Mouse (Mus musculus) lung, embryonic 14.5 days (tissue): ENCODE data around the gene Cnih1. TPM values are rescaled to one million over a fixed set of nuclear protein-coding genes. Genes with fewer than 3 reads are reported as not detected.

ENCODE experiments used
- ATAC-seq: fragments of 200-750 bp; cut with Nextera tagmentation; 2 replicates; pipeline ENCODE4 v1.8.0; 2017; ENCODE audit warnings: mild to moderate bottlenecking, moderate TSS enrichment, moderate library complexity; ENCODE audit not compliant: insufficient read depth
- DNase-seq: peaks from one replicate; pipeline ENCODE4 v3.0.0-alpha.2; 2015
- H3K27ac ChIP-seq: fragments of 300-500 bp; sonication (generic); 2 replicates; pipeline ENCODE4 v1.5.1; 2014; ENCODE audit warnings: low read depth, mild to moderate bottlenecking, moderate library complexity
- H3K27me3 ChIP-seq: fragments of 300-500 bp; sonication (generic); 2 replicates; pipeline ENCODE4 v1.6.1; 2014; ENCODE audit warnings: low read length, control low read depth; ENCODE audit not compliant: insufficient read depth
- H3K36me3 ChIP-seq: fragments of 300-500 bp; sonication (generic); 2 replicates; pipeline ENCODE4 v1.6.1; 2014; ENCODE audit warnings: control low read depth; ENCODE audit not compliant: insufficient read depth
- H3K4me1 ChIP-seq: fragments of 300-500 bp; sonication (generic); 2 replicates; pipeline ENCODE4 v1.6.1; 2014; ENCODE audit warnings: antibody characterized with exemption, control low read depth; ENCODE audit not compliant: insufficient read depth
- H3K4me2 ChIP-seq: fragments of 300-500 bp; sonication (generic); 2 replicates; pipeline ENCODE4 v1.6.1; 2014; ENCODE audit warnings: mild to moderate bottlenecking
- H3K4me3 ChIP-seq: fragments of 300-500 bp; sonication (generic); 2 replicates; pipeline ENCODE4 v1.5.1; 2014; ENCODE audit warnings: low read depth, low read length
- H3K9ac ChIP-seq: fragments of 300-500 bp; sonication (generic); 2 replicates; pipeline ENCODE4 v1.6.1; 2014
- H3K9me3 ChIP-seq: fragments of 300-500 bp; sonication (generic); 2 replicates; pipeline ENCODE4 v1.6.1; 2016; ENCODE audit warnings: low read depth, low read length, control low read depth
- CTCF ChIP-seq: IDR thresholded peaks from 2 replicates; pipeline ENCODE4 v1.5.1; 2016; ENCODE audit warnings: antibody characterized with exemption, low read depth
- WGBS: fragments of 180-500 bp; shearing (Covaris S2); extraction: QIAGEN DNeasy Blood & Tissue Kit; methylation state at CpG from one replicate; pipeline ENCODE4 v1.1.7; 2014; 5-methylcytosine and 5-hydroxymethylcytosine counted together
- polyA plus RNA-seq: library from polyadenylated mRNA; unstranded; fragments of >200 nt; fragmentation: Nextera tagmentation; extraction: Ambion mirVana; gene quantifications from 2 replicates; pipeline ENCODE4 v1.2.1, GENCODE M21; 2014

Cnih1 gene
- polyA plus RNA-seq, result 205 and 208 TPM in 2 replicates

- under 1% methylated on average over 83 of the region's 86 CpGs for WGBS
- DNase-seq (peak; percentile 96), ATAC-seq (peak; percentile 96)
- Histone ChIP-seq H3K9ac (peak within 1 kb of the TSS; percentile 98), H3K9me3 (no peaks in the 10 kb centered on the region), H3K36me3 (peaks cover 16% of the 10 kb centered on the region), H3K27ac (peak within 1 kb of the TSS; percentile 99), H3K4me2 (peak within 1 kb of the TSS; percentile 68), H3K4me3 (peak within 1 kb of the TSS; percentile 95), H3K27me3 (no peaks in the 10 kb centered on the region), H3K4me1 (no peaks in the 10 kb centered on the region; the same call in 1 of the 2 replicates)
- TF ChIP-seq CTCF, result peak; percentile 64
Measured at GRCm38 (mm10) chr14:46787787-46788504, at the start of gene Cnih1. TSS of gene Cnih1 (minus strand) at chr14:46788411.

DNA sequence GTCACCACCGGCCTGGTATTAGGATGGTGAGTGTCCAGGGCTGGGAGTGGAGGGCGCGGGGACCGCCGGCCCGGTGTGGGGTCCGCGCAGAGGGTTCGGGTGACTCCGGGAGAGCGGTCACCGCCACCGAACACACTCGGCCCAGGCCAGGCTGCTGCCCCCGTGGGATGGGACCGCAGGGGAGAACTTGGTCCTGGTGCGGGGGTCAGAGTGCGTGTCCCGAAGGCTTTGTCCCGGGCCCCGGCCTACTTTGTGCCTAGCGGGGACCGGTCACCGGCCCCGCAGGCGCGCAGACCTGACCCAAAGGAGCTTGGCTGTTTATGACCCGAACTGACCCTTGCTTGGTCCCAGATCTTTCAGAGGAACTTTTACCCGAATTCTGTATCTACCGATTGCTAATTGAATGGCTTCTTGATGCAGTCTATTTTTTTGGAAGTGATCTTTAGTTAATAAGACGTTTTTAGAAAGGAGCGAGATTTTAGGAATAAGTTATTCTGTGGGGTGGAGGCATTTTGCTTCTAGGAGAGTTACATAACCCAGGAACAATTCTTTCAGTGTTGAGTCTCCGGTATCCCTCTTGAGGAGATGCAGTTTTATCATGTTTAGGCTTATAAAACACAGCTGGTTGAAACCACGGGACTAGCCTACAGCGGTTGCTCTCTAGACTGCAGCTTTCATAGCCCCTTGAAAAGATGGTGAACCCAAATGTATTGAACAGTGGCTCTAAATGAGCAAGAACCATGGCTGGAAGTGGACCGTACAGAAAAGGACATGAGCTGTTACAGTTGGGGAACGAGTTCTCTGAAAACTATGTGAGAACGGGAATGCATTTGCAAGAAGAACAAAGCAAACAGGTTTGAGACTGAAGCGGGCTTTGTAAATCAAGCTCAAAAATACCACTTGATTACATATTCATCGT, 44.4 kb upstream of the Cnih1 start:
- Histone ChIP-seq H3K27ac (peak overlapping the region; percentile 52), H3K4me2 (peak overlapping the region; percentile 82), H3K27me3 (no peaks in the 10 kb centered on the region), H3K36me3 (no peaks in the 10 kb centered on the region), H3K4me3 (peak overlapping the region; percentile 85), H3K9me3 (no peaks in the 10 kb centered on the region), H3K9ac (peak overlapping the region; percentile 84), H3K4me1 (peaks cover 5% of the 10 kb centered on the region)
- DNase-seq (peak; percentile 48), ATAC-seq (peak; percentile 86; the same call in 1 of the 2 replicates)
- WGBS, result 5% methylated on average over 40 of the region's 40 CpGs
- TF ChIP-seq CTCF, result no peak

- peak within 1 kb of the TSS; percentile 84 for H3K9ac ChIP-seq
- no peaks in the 10 kb centered on the region for H3K9me3 ChIP-seq
- no peaks in the 10 kb centered on the region for H3K27me3 ChIP-seq
- WGBS, result under 1% methylated on average over 32 of the region's 32 CpGs
- peak within 1 kb of the TSS; percentile 62 for H3K27ac ChIP-seq
- TF ChIP-seq CTCF, result peak; percentile 59
- H3K36me3 ChIP-seq, result no peaks in the 10 kb centered on the region
- H3K4me1 ChIP-seq, result peaks cover 5% of the 10 kb centered on the region
- H3K4me3 ChIP-seq, result peak within 1 kb of the TSS; percentile 85
- peak; percentile 97 for DNase-seq
- peak; percentile 99 for ATAC-seq
- peak within 1 kb of the TSS; percentile 82 for H3K4me2 ChIP-seq
Measured at GRCm38 (mm10) chr14:46831837-46832333, 43.7 kb upstream of the Cnih1 start, which contains the start of gene Cgrrf1. TSS of gene Cgrrf1 (plus strand) at chr14:46832125.

- H3K4me3 ChIP-seq, result peak overlapping the region; percentile 85
- no peaks in the 10 kb centered on the region for H3K27me3 ChIP-seq
- no peaks in the 10 kb centered on the region for H3K9me3 ChIP-seq
- H3K4me2 ChIP-seq, result peak overlapping the region; percentile 82
- H3K36me3 ChIP-seq, result no peaks in the 10 kb centered on the region
- H3K4me1 ChIP-seq, result peaks cover 5% of the 10 kb centered on the region
- no peak for ATAC-seq
- no peak for TF ChIP-seq CTCF
- H3K9ac ChIP-seq, result peak overlapping the region; percentile 84
- peak; percentile 36 for DNase-seq
- H3K27ac ChIP-seq, result peak overlapping the region; percentile 62
- WGBS, result 0% methylated on average over 4 of the region's 4 CpGs
Measured at GRCm38 (mm10) chr14:46831295-46831694, 43.1 kb upstream of the Cnih1 start.

GRCm38 (mm10) chr14:46827430-46827829, 39.2 kb upstream of the Cnih1 start:
- Histone ChIP-seq H3K27me3 (no peaks in the 10 kb centered on the region), H3K4me1 (no peaks in the 10 kb centered on the region), H3K9ac (no peak overlapping the region), H3K4me3 (no peak overlapping the region), H3K27ac (no peak overlapping the region), H3K9me3 (no peaks in the 10 kb centered on the region), H3K4me2 (no peak overlapping the region), H3K36me3 (no peaks in the 10 kb centered on the region)
- WGBS, result 59% methylated on average over 1 of the region's 1 CpGs
- no peak for TF ChIP-seq CTCF
- ATAC-seq (no peak), DNase-seq (no peak)

- Histone ChIP-seq H3K4me2 (no peak overlapping the region), H3K9ac (no peak overlapping the region), H3K27me3 (no peaks in the 10 kb centered on the region), H3K4me3 (no peak overlapping the region), H3K4me1 (0 out of 2 replicates have a peak, but pooled peaks cover 4% of the 10 kb centered on the region), H3K27ac (no peak overlapping the region), H3K9me3 (no peaks in the 10 kb centered on the region), H3K36me3 (no peaks in the 10 kb centered on the region)
- TF ChIP-seq CTCF, result no peak
- ATAC-seq (no peak), DNase-seq (no peak)
- 61% methylated on average over 2 of the region's 2 CpGs for WGBS
Measured at GRCm38 (mm10) chr14:46823996-46824395, 35.8 kb upstream of the Cnih1 start.
